Mouse (Mus musculus) brain, embryonic 14.5 days (tissue): ENCODE measurements around the gene Zfp82.

Source experiments
- CTCF ChIP-seq: fragments of 200-500 bp; IDR thresholded peaks from 2 replicates; pipeline ENCODE4 v1.5.1; 2012; ENCODE audit warnings: inconsistent platforms, mild to moderate bottlenecking, moderate library complexity, borderline replicate concordance; ENCODE audit not compliant: insufficient read depth, insufficient read length; ENCODE audit errors: extremely low read depth
- POLR2A ChIP-seq: fragments of 200-500 bp; IDR thresholded peaks from 2 replicates; pipeline ENCODE4 v1.6.1; 2012; ENCODE audit warnings: mild to moderate bottlenecking, inconsistent platforms, borderline replicate concordance; ENCODE audit not compliant: poor library complexity, insufficient read depth, insufficient read length, severe bottlenecking; ENCODE audit errors: extremely low read depth

GRCm38 (mm10) chr7:30044354-30044753 is 28.3 kb downstream of the Zfp82 start:
- TF ChIP-seq CTCF (no peak), POLR2A (no peak)
